Mouse (Mus musculus) brain, embryonic 14.5 days (tissue): ENCODE measurements at regions not wholly inside any gene's neighbourhood (a gene's known extent, or its start where the extent isn't known, plus 50 kb on each side); places are given as distances from the start of the nearest gene placed in this dataset.

Experiments used
- CTCF ChIP-seq: fragments of 200-500 bp; IDR thresholded peaks from 2 replicates; pipeline ENCODE4 v1.5.1; 2012; ENCODE audit warnings: inconsistent platforms, mild to moderate bottlenecking, moderate library complexity, borderline replicate concordance; ENCODE audit not compliant: insufficient read depth, insufficient read length; ENCODE audit errors: extremely low read depth
- POLR2A ChIP-seq: fragments of 200-500 bp; IDR thresholded peaks from 2 replicates; pipeline ENCODE4 v1.6.1; 2012; ENCODE audit warnings: mild to moderate bottlenecking, inconsistent platforms, borderline replicate concordance; ENCODE audit not compliant: poor library complexity, insufficient read depth, insufficient read length, severe bottlenecking; ENCODE audit errors: extremely low read depth

DNA sequence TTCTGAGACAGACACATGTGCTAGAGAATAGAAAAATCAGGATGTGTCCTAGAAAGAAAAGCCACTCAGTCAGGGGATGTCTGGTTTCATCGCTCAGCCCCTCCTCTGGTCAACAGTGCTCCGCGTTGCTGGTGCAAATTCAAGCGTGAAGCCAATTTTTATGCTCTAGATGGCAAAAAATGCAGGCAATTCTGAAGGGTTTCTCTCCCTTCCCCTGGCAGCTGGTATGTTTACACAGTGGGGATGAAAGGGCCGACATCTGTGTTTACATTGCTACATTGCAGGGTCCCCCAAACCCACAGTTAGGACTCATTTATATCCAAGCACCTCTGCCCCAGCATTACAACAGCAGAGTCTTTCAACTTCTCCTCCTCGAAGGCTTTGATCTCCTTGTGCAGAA is 203.3 kb downstream of the Etaa1 start:
- no peak for TF ChIP-seq CTCF
- no peak for TF ChIP-seq POLR2A
